Mouse (Mus musculus) testis, postnatal 14 days (tissue): ENCODE measurements around the gene Nutf2-ps1.
"Not testable (repeated sequence)": the region's sequence is repeated elsewhere in the genome, so short reads cannot be mapped to it uniquely, and the experiment has no call there.

Experiments
- DNase-seq: peaks from one replicate; pipeline ENCODE4 v3.0.0; 2021; ENCODE audit warnings: low spot score

Nutf2-ps1 gene

GRCm38 (mm10) chr19:53588968-53589367 lies at the start of gene Nutf2-ps1:
Nutf2-ps1 (minus strand) TSS chr19:53589068.
- not testable (repeated sequence) for DNase-seq

GRCm38 (mm10) chr19:53638041-53638440 lies 49.2 kb upstream of the Nutf2-ps1 start:
- no peak for DNase-seq

GRCm38 (mm10) chr19:53621681-53622080 lies 32.8 kb upstream of the Nutf2-ps1 start:
- DNase-seq, result no peak

GRCm38 (mm10) chr19:53608921-53609320 lies 20.1 kb upstream of the Nutf2-ps1 start:
- no peak for DNase-seq

- DNase-seq, result no peak
Measured at GRCm38 (mm10) chr19:53601363-53601655, 12.4 kb upstream of the Nutf2-ps1 start.

GRCm38 (mm10) chr19:53600549-53601362 lies 11.9 kb upstream of the Nutf2-ps1 start:
- DNase-seq, result peak; percentile 77

GRCm38 (mm10) chr19:53599757-53600539 lies 11.1 kb upstream of the Nutf2-ps1 start, which contains the start of gene Smc3:
Smc3 (plus strand) TSS chr19:53600398.
- peak; percentile 99 for DNase-seq

GRCm38 (mm10) chr19:53596723-53597474 lies 8.0 kb upstream of the Nutf2-ps1 start:
- no peak for DNase-seq

GRCm38 (mm10) chr19:53587686-53588085 lies 1.2 kb downstream of the Nutf2-ps1 start:
- DNase-seq, result not testable (repeated sequence)

GRCm38 (mm10) chr19:53580271-53580670 lies 8.6 kb downstream of the Nutf2-ps1 start:
- not testable (repeated sequence) for DNase-seq

- no peak for DNase-seq
Measured at GRCm38 (mm10) chr19:53578597-53579252, 10.1 kb downstream of the Nutf2-ps1 start.

GRCm38 (mm10) chr19:53577025-53577800 lies 11.7 kb downstream of the Nutf2-ps1 start:
- DNase-seq, result peak; percentile 51

GRCm38 (mm10) chr19:53576061-53576460 lies 12.8 kb downstream of the Nutf2-ps1 start:
- peak; percentile 75 for DNase-seq

- DNase-seq, result peak; percentile 38
Measured at GRCm38 (mm10) chr19:53575296-53576010, 13.4 kb downstream of the Nutf2-ps1 start.

GRCm38 (mm10) chr19:53574546-53574945 lies 14.3 kb downstream of the Nutf2-ps1 start:
- no peak for DNase-seq

GRCm38 (mm10) chr19:53574131-53574530 lies 14.7 kb downstream of the Nutf2-ps1 start:
- no peak for DNase-seq

- DNase-seq, result peak; percentile 69
Measured at GRCm38 (mm10) chr19:53573151-53573550, 15.7 kb downstream of the Nutf2-ps1 start.

- DNase-seq, result no peak
Measured at GRCm38 (mm10) chr19:53572607-53573006, 16.3 kb downstream of the Nutf2-ps1 start.

GRCm38 (mm10) chr19:53571501-53572428 lies 17.1 kb downstream of the Nutf2-ps1 start:
- DNase-seq, result no peak
